Mouse (Mus musculus) CH12.LX (cell line): ENCODE measurements at regions not wholly inside any gene's neighbourhood (a gene's known extent, or its start where the extent isn't known, plus 50 kb on each side); places are given as distances from the start of the nearest gene placed in this dataset.

Source experiments
- CHD2 ChIP-seq: IDR thresholded peaks from 2 replicates; pipeline ENCODE4 v1.6.1; 2011; ENCODE audit warnings: low read length, improper control_type of control experiment
- CTCF ChIP-seq, 2 experiments: IDR thresholded peaks in 1 of 2; conservative IDR thresholded peaks in 1 of 2; 2 replicates each; pipeline ENCODE4 v1.5.1; 2011 to 2012; ENCODE audit warnings: low read depth in 2 of 2, low read length in 2 of 2, improper control_type of control experiment in 1 of 2, inconsistent platforms in 1 of 2, mild to moderate bottlenecking in 1 of 2, moderate library complexity in 1 of 2
- EP300 ChIP-seq: IDR thresholded peaks from 2 replicates; pipeline ENCODE4 v1.6.1; 2011; ENCODE audit warnings: low read length, improper control_type of control experiment
- GABPA ChIP-seq: IDR thresholded peaks from 2 replicates; pipeline ENCODE4 v1.6.1; 2012; ENCODE audit warnings: low read depth, low read length, improper control_type of control experiment, inconsistent platforms; ENCODE audit not compliant: insufficient replicate concordance
- MAX ChIP-seq: IDR thresholded peaks from 2 replicates; pipeline ENCODE4 v1.6.1; 2011; ENCODE audit warnings: low read length, improper control_type of control experiment
- MEF2A ChIP-seq: IDR thresholded peaks from 2 replicates; pipeline ENCODE4 v1.6.1; 2014; ENCODE audit warnings: low read depth, mild to moderate bottlenecking, inconsistent platforms, low read length, improper control_type of control experiment, borderline replicate concordance
- MXI1 ChIP-seq: IDR thresholded peaks from 2 replicates; pipeline ENCODE4 v1.6.1; 2011; ENCODE audit warnings: mild to moderate bottlenecking, low read depth, low read length, improper control_type of control experiment
- PAX5 ChIP-seq: IDR thresholded peaks from 2 replicates; pipeline ENCODE4 v1.6.1; 2012; ENCODE audit warnings: low read length, inconsistent platforms, mixed read lengths
- POLR2A ChIP-seq: IDR thresholded peaks from 2 replicates; pipeline ENCODE4 v1.6.1; 2011; ENCODE audit warnings: low read depth, mild to moderate bottlenecking, improper control_type of control experiment, low read length
- POLR2AphosphoS2 ChIP-seq: IDR thresholded peaks from 2 replicates; pipeline ENCODE4 v1.6.1; 2011; ENCODE audit warnings: low read depth, low read length, improper control_type of control experiment
- SIN3A ChIP-seq: IDR thresholded peaks from 2 replicates; pipeline ENCODE4 v1.6.1; 2012; ENCODE audit warnings: low read length, improper control_type of control experiment, inconsistent platforms
- USF1 ChIP-seq: IDR thresholded peaks from 2 replicates; pipeline ENCODE4 v1.6.1; 2014; ENCODE audit warnings: low read depth, mild to moderate bottlenecking, inconsistent platforms, low read length, improper control_type of control experiment
- ZC3H11A ChIP-seq: IDR thresholded peaks from 2 replicates; pipeline ENCODE4 v1.6.1; 2012; ENCODE audit warnings: low read depth, mild to moderate bottlenecking, inconsistent platforms, low read length, improper control_type of control experiment

- TF ChIP-seq GABPA (no peak), POLR2A (no peak), MXI1 (no peak), MEF2A (no peak), SIN3A (no peak), CTCF (conservative IDR thresholded peaks at IDR 0.05 in 1 of 2, IDR thresholded peaks at IDR 0.05 in 1 of 2; ENCODE audit: low read depth in 2 of 2, low read length in 2 of 2) (no peak), CHD2 (no peak), POLR2AphosphoS2 (no peak), EP300 (no peak), ZC3H11A (no peak), USF1 (no peak), PAX5 (no peak), MAX (no peak)
Measured at GRCm38 (mm10) chr9:120723026-120723425, 151.8 kb downstream of the Rpl14 start.
